Mouse (Mus musculus) activated CD4-positive, CD25-positive, alpha-beta regulatory T cell, adult 4 months (primary cell): Measurements from ENCODE around the gene Ngef. TPM values are rescaled to one million over a fixed set of nuclear protein-coding genes. Genes with fewer than 3 reads are reported as not detected.

Source experiments
- ATAC-seq: one replicate; pipeline ENCODE4 v1.8.0; 2017
- polyA plus RNA-seq, 2 experiments: library from polyadenylated mRNA; unstranded; fragments of 100-300 nt; shearing (Covaris generic); gene quantifications; one replicate each; pipeline ENCODE4 v1.2.1; 2017

The Ngef gene
- polyA plus RNA-seq = not detected

- no peak for ATAC-seq
These were observed at the start of gene Ngef for GRCm38 (mm10) chr1:87573800-87574215. Ngef (minus strand) TSS chr1:87573870.

- ATAC-seq = peak; percentile 5
These were observed 48.2 kb upstream of the Ngef start for GRCm38 (mm10) chr1:87621858-87622279.

GRCm38 (mm10) chr1:87621146-87621857 lies 47.6 kb upstream of the Ngef start:
- peak; percentile 43 for ATAC-seq

- ATAC-seq = no peak
These were observed 47.0 kb upstream of the Ngef start for GRCm38 (mm10) chr1:87620693-87621092.

- peak; percentile 60 for ATAC-seq
These were observed 46.6 kb upstream of the Ngef start, which contains the start of gene Inpp5d for GRCm38 (mm10) chr1:87620211-87620668. Inpp5d (plus strand) TSS chr1:87620312.

GRCm38 (mm10) chr1:87614576-87615295 lies 41.1 kb upstream of the Ngef start:
- ATAC-seq = no peak

GRCm38 (mm10) chr1:87608416-87609046 lies 34.9 kb upstream of the Ngef start:
- ATAC-seq = no peak

- ATAC-seq = peak; percentile 82
These were observed 33.9 kb upstream of the Ngef start for GRCm38 (mm10) chr1:87607385-87608091.

- ATAC-seq = no peak
These were observed 31.6 kb upstream of the Ngef start for GRCm38 (mm10) chr1:87605296-87605695.

GRCm38 (mm10) chr1:87603389-87603788 lies 29.7 kb upstream of the Ngef start:
- no peak for ATAC-seq

GRCm38 (mm10) chr1:87601801-87602200 lies 28.1 kb upstream of the Ngef start:
- ATAC-seq = no peak

- no peak for ATAC-seq
These were observed 26.9 kb upstream of the Ngef start for GRCm38 (mm10) chr1:87600533-87600932.

GRCm38 (mm10) chr1:87594671-87595070 lies 21.0 kb upstream of the Ngef start:
- no peak for ATAC-seq

GRCm38 (mm10) chr1:87594261-87594660 lies 20.6 kb upstream of the Ngef start:
- no peak for ATAC-seq

GRCm38 (mm10) chr1:87589980-87590379 lies 16.3 kb upstream of the Ngef start:
- no peak for ATAC-seq

GRCm38 (mm10) chr1:87589162-87589561 lies 15.5 kb upstream of the Ngef start:
- no peak for ATAC-seq

GRCm38 (mm10) chr1:87580824-87581223 lies 7.2 kb upstream of the Ngef start:
- no peak for ATAC-seq

- ATAC-seq = no peak
These were observed 5.3 kb upstream of the Ngef start for GRCm38 (mm10) chr1:87578965-87579364.

- ATAC-seq = no peak
These were observed 1.1 kb upstream of the Ngef start for GRCm38 (mm10) chr1:87574785-87575184.

- no peak for ATAC-seq
These were observed 683 bp upstream of the Ngef start for GRCm38 (mm10) chr1:87574353-87574752.

- no peak for ATAC-seq
These were observed 409 bp downstream of the Ngef start for GRCm38 (mm10) chr1:87573261-87573660.

GRCm38 (mm10) chr1:87568398-87568797 lies 5.3 kb downstream of the Ngef start:
- ATAC-seq = no peak

- ATAC-seq = no peak
These were observed 7.9 kb downstream of the Ngef start for GRCm38 (mm10) chr1:87565760-87566159.
